Mouse (Mus musculus): ENCODE data around the gene Scarf2.

DNA sequence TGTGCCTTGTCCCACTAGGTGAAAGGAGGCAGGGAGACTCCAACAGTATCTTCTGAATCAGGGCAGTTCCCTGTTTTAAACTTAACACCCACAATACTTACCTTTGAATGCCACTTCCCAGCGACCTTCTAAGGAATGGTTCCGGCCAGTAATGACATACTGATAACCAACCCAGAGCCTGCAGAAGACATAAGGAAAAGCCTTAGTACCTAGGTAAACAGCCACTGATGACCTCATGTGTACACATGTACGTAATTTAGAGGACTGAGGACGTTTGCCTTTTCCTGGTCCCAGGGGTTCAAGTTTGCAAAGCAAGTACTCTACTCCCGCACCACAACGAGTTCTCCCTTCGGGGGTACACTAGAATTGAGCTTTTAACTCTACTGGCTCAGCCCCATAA lies 60.1 kb downstream of the Scarf2 start:
- TF ChIP-seq CTCF (IDR thresholded peaks at IDR 0.05; ENCODE audit: low read depth, low read length) (no peak), POLR2A (IDR thresholded peaks at IDR 0.05; ENCODE audit: borderline replicate concordance, low read depth, low read length) (no peak)
